In the genomic region with DNA sequence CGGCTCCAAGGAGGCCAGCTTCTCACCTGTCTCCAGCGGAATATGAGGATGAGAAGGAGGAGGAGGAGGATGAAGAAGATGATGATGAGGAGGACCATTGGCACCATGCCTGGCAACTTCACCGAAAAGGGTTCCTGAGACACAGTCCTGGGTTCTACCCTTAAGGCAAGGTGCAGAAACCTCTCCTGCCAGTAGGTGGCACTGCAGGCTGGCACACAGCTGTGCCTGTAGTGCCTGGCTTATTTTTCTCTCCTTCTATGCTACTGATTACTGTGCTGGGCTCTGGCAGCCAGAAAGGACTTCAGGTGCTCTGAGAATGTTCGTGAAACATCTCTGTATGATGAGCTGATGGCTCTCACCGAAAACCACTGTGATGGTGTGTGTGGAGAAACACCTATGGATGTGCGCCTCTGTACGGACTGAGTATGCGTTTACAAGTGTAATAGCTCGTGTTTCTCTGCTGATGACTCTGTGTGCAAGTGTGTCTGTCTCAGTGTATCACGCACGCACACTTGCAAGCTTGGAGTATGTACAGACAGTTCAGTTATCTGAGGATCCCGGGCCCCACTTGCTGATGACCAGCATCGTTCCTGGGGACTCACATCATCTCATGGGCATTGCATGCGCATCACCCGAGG, we compare ENCODE assay signal across 8 mouse cellular contexts. TPM values are rescaled to one million over a fixed set of nuclear protein-coding genes. Genes with fewer than 3 reads are reported as not detected.
DNase-seq lines count a peak whose midpoint lies in the region; ATAC-seq and TF ChIP-seq lines count a peak whose summit lies in the region.

No protein-coding gene starts in this region.

- no peak for DNase-seq in ES-E14 (ENCODE audit: low read depth, low spot score)
- peak; percentile 20 for DNase-seq in c-Kit-negative CD71-positive TER-119-positive erythroid progenitor cells, embryonic 14.5 days (ENCODE audit: low read depth, low spot score)
- peak; percentile 81 for DNase-seq in forebrain, embryonic 11.5 days (ENCODE audit: low spot score)
- peak; percentile 87 for DNase-seq in heart, postnatal 4 days
- DNase-seq in layer of hippocampus, adult 9-10 months (ENCODE audit: low spot score) = peak; percentile 63
- peak; percentile 88 for DNase-seq in lung, embryonic 14.5 days
- peak; percentile 80 for DNase-seq in retina, postnatal 1 day
- peak; percentile 49 for DNase-seq in thymus, postnatal 36 days

- H3K27me3 ChIP-seq in forebrain, embryonic 11.5 days (ENCODE audit: control insufficient read depth, insufficient read depth, low read length) = no peaks in the 10 kb centered on the region
- no peaks in the 10 kb centered on the region for H3K27me3 ChIP-seq in lung, embryonic 14.5 days (ENCODE audit: insufficient read depth, low read length)

- no peak overlapping the region for H3K27ac ChIP-seq in ES-E14 (ENCODE audit: insufficient read depth, low read depth, low read length, poor library complexity, severe bottlenecking)
- H3K27ac ChIP-seq in forebrain, embryonic 11.5 days (ENCODE audit: low read depth, low read length) = no peak overlapping the region
- H3K27ac ChIP-seq in lung, embryonic 14.5 days (ENCODE audit: low read depth) = no peak overlapping the region

- peak; percentile 98 for TF ChIP-seq CTCF in lung, embryonic 14.5 days (IDR thresholded peaks at IDR 0.05; ENCODE audit: low read depth)

- H3K4me3 ChIP-seq in ES-E14 (ENCODE audit: insufficient read depth in 1 of 2, low read depth in 1 of 2, low read length in 2 of 2, poor library complexity in 1 of 2, severe bottlenecking in 1 of 2) = no peak overlapping the region
- no peak overlapping the region for H3K4me3 ChIP-seq in forebrain, embryonic 11.5 days (ENCODE audit: low read depth, low read length)
- no peak overlapping the region for H3K4me3 ChIP-seq in lung, embryonic 14.5 days (ENCODE audit: low read depth, low read length)

- in situ Hi-C loops in ES-E14 (cut with MboI; ENCODE audit: low sequenced_read_pairs in 2 of 2, unreplicated experiment in 2 of 2) = no loop called here

- 76% methylated on average over 15 of the region's 15 CpGs for WGBS in forebrain, embryonic 11.5 days
- WGBS in lung, embryonic 14.5 days = 61% methylated on average over 15 of the region's 15 CpGs

- no peak overlapping the region for H3K4me2 ChIP-seq in forebrain, embryonic 11.5 days (ENCODE audit: low read depth, low read length, severe bottlenecking)
- no peak overlapping the region for H3K4me2 ChIP-seq in lung, embryonic 14.5 days

- H3K4me1 ChIP-seq in ES-E14 (ENCODE audit: control insufficient read depth in 2 of 2, insufficient read depth in 2 of 2, low read length in 2 of 2, poor library complexity in 1 of 2) = peaks cover 0 to 3% of the 10 kb centered on the region in 2 experiments; a peak in 1 of 4 replicates
- no peaks in the 10 kb centered on the region for H3K4me1 ChIP-seq in forebrain, embryonic 11.5 days (replicated peaks; ENCODE audit: control insufficient read depth, insufficient read depth, low read length)
- H3K4me1 ChIP-seq in lung, embryonic 14.5 days (ENCODE audit: insufficient read depth) = no peaks in the 10 kb centered on the region

- peak; percentile 83 for ATAC-seq in forebrain, embryonic 11.5 days (replicated peaks; ENCODE audit: low FRiP score)
- ATAC-seq in lung, embryonic 14.5 days (ENCODE audit: insufficient read depth) = peak; percentile 78

- H3K9me3 ChIP-seq in ES-E14 (ENCODE audit: control insufficient read depth, insufficient read depth, low read depth, low read length) = no peaks in the 10 kb centered on the region
- no peaks in the 10 kb centered on the region for H3K9me3 ChIP-seq in forebrain, embryonic 11.5 days (ENCODE audit: control insufficient read depth, low read length)
- no peaks in the 10 kb centered on the region for H3K9me3 ChIP-seq in lung, embryonic 14.5 days (ENCODE audit: low read depth, low read length)

- no peaks in the 10 kb centered on the region for H3K36me3 ChIP-seq in ES-E14 (ENCODE audit: control insufficient read depth, insufficient read depth, low read length, poor library complexity, severe bottlenecking)
- no peaks in the 10 kb centered on the region for H3K36me3 ChIP-seq in forebrain, embryonic 11.5 days (ENCODE audit: control insufficient read depth, insufficient read depth, low read length)
- no peaks in the 10 kb centered on the region for H3K36me3 ChIP-seq in lung, embryonic 14.5 days (ENCODE audit: insufficient read depth)

- H3K9ac ChIP-seq in ES-E14 (ENCODE audit: insufficient read depth, low read depth, low read length, poor library complexity, severe bottlenecking) = no peak overlapping the region
- H3K9ac ChIP-seq in forebrain, embryonic 11.5 days (ENCODE audit: low read length) = no peak overlapping the region
- no peak overlapping the region for H3K9ac ChIP-seq in lung, embryonic 14.5 days

TF ChIP-seq in ES-E14, 5 proteins besides CTCF, POLR2A, EP300 and RAD21:
- TF ChIP-seq MAFK (IDR thresholded peaks at IDR 0.05; ENCODE audit: insufficient read depth, low read depth, low read length) (no peak), ZC3H11A (IDR thresholded peaks at IDR 0.05; ENCODE audit: borderline replicate concordance, low read depth, low read length) (peak; percentile 47; the same call in 1 of the 2 replicates)
TF ChIP-seq in ES-E14: peak in this region for 1.

RNA-seq across cellular contexts. Expression of a gene that starts 13.5 kb away (rescaled TPM):
- not detected in 2 replicates for total RNA-seq in ES-E14 (2012; rRNA removed)
- polyA plus RNA-seq in forebrain, embryonic 11.5 days (2014; fragmentation: Nextera tagmentation; extraction: Ambion mirVana) = 7.1 and 7.9 TPM in 2 replicates
- 10 to 100 TPM; 26.9 to 28.3 TPM for total RNA-seq in heart, postnatal 4 days (2021)
- polyA plus RNA-seq in lung, embryonic 14.5 days (2014; fragmentation: Nextera tagmentation; extraction: Ambion mirVana) = 34.9 and 36.9 TPM in 2 replicates

RNA-seq across cellular contexts. Expression of a gene that starts 18.5 kb away (rescaled TPM):
- total RNA-seq in ES-E14 (2012; rRNA removed) = not detected in 2 replicates
- not detected in 2 replicates for polyA plus RNA-seq in forebrain, embryonic 11.5 days (2014; fragmentation: Nextera tagmentation; extraction: Ambion mirVana)
- total RNA-seq in heart, postnatal 4 days (2021) = 10 to 100 TPM; 21.3 to 24.6 TPM
- polyA plus RNA-seq in lung, embryonic 14.5 days (2014; fragmentation: Nextera tagmentation; extraction: Ambion mirVana) = 0.20 TPM in 1 of 2 replicates, not detected in the other

RNA-seq across cellular contexts. Expression of a gene that starts 36.8 kb away (rescaled TPM):
- 0.67 and 0.79 TPM in 2 replicates for total RNA-seq in ES-E14 (2012; rRNA removed)
- polyA plus RNA-seq in forebrain, embryonic 11.5 days (2014; fragmentation: Nextera tagmentation; extraction: Ambion mirVana) = 0.41 and 0.60 TPM in 2 replicates
- under 1 TPM; 0.26 to 0.54 TPM for total RNA-seq in heart, postnatal 4 days (2021)
- polyA plus RNA-seq in lung, embryonic 14.5 days (2014; fragmentation: Nextera tagmentation; extraction: Ambion mirVana) = 0.23 and 0.37 TPM in 2 replicates

RNA-seq across cellular contexts. Expression of a gene that starts 42.3 kb away (rescaled TPM):
- total RNA-seq in ES-E14 (2012; rRNA removed) = 197 and 246 TPM in 2 replicates
- polyA plus RNA-seq in forebrain, embryonic 11.5 days (2014; fragmentation: Nextera tagmentation; extraction: Ambion mirVana) = 46.6 and 47.0 TPM in 2 replicates
- total RNA-seq in heart, postnatal 4 days (2021) = 100 to 1,000 TPM; 246 to 255 TPM
- 46.1 and 50.0 TPM in 2 replicates for polyA plus RNA-seq in lung, embryonic 14.5 days (2014; fragmentation: Nextera tagmentation; extraction: Ambion mirVana)

Comparison
In these comparisons a context has a peak if more than half of its experiments do, and no peak if none do; other contexts are left out.
1. RNA of a gene that starts 13.5 kb away (total RNA-seq): 26.9 to 28.3 TPM in heart, postnatal 4 days; not detected in ES-E14; every median in the first group is over 10 times any median in the second.
2. RNA of a gene that starts 18.5 kb away (total RNA-seq): 21.3 to 24.6 TPM in heart, postnatal 4 days; not detected in ES-E14; every median in the first group is over 10 times any median in the second.